Mouse (Mus musculus) frontal cortex, postnatal 14 days (tissue): ENCODE data around the gene Pam.
A peak's percentile ranks its signal among the peaks of the same experiment; 100 is the strongest.

Source experiments
- DNase-seq, 2 experiments: peaks; one replicate each; pipeline ENCODE4 v3.0.0; 2022; ENCODE audit warnings: low spot score in 2 of 2

The Pam gene

GRCm38 (mm10) chr1:97915726-97916125, 179.7 kb downstream of the Pam start:
- no peak for DNase-seq

GRCm38 (mm10) chr1:97910874-97911273, 184.6 kb downstream of the Pam start:
- DNase-seq = no peak

- no peak for DNase-seq
These were observed 185.9 kb downstream of the Pam start for GRCm38 (mm10) chr1:97909561-97909960.

- DNase-seq = no peak
These were observed 186.7 kb downstream of the Pam start for GRCm38 (mm10) chr1:97908736-97909135.

- no peak for DNase-seq
These were observed 191.5 kb downstream of the Pam start for GRCm38 (mm10) chr1:97903912-97904460.

GRCm38 (mm10) chr1:97902830-97903229, 192.6 kb downstream of the Pam start:
- no peak for DNase-seq

- no peak for DNase-seq
These were observed 194.8 kb downstream of the Pam start for GRCm38 (mm10) chr1:97900559-97901153.

GRCm38 (mm10) chr1:97887511-97887910, 207.9 kb downstream of the Pam start:
- no peak for DNase-seq

- no peak for DNase-seq
These were observed 211.9 kb downstream of the Pam start for GRCm38 (mm10) chr1:97883498-97883897.

GRCm38 (mm10) chr1:97877037-97877436, 218.4 kb downstream of the Pam start:
- no peak for DNase-seq

- DNase-seq = no peak
These were observed 221.9 kb downstream of the Pam start for GRCm38 (mm10) chr1:97873490-97874054.

GRCm38 (mm10) chr1:97872493-97872892, 223.0 kb downstream of the Pam start:
- no peak for DNase-seq

- DNase-seq = no peak
These were observed 223.4 kb downstream of the Pam start for GRCm38 (mm10) chr1:97872072-97872471.

GRCm38 (mm10) chr1:97864135-97864534, 231.3 kb downstream of the Pam start:
- no peak for DNase-seq

- peak; percentile 67 to 80 for DNase-seq
These were observed 232.3 kb downstream of the Pam start for GRCm38 (mm10) chr1:97863140-97863539.

- no peak for DNase-seq
These were observed 232.7 kb downstream of the Pam start for GRCm38 (mm10) chr1:97862734-97863133.

- no peak for DNase-seq
These were observed 241.2 kb downstream of the Pam start for GRCm38 (mm10) chr1:97854256-97854655.

GRCm38 (mm10) chr1:97851601-97852175, 243.8 kb downstream of the Pam start:
- DNase-seq = no peak

- no peak for DNase-seq
These were observed 246.7 kb downstream of the Pam start for GRCm38 (mm10) chr1:97848601-97849241.

- DNase-seq = no peak
These were observed 252.0 kb downstream of the Pam start for GRCm38 (mm10) chr1:97843220-97843992.

- DNase-seq = no peak
These were observed 261.1 kb downstream of the Pam start for GRCm38 (mm10) chr1:97834354-97834822.
